Mouse (Mus musculus) thymus, adult 18-20 months (tissue): ENCODE data around the gene 5330417C22Rik.

Source experiments
- DNase-seq, 2 experiments: peaks; one replicate each; pipeline ENCODE4 v3.0.0; 2022; ENCODE audit warnings: mixed read lengths in 2 of 2

The 5330417C22Rik gene

GRCm38 (mm10) chr3:108411026-108411753, 125.1 kb downstream of the 5330417C22Rik start:
- DNase-seq, result no peak

- no peak for DNase-seq
Observed at GRCm38 (mm10) chr3:108410359-108410714, 126.0 kb downstream of the 5330417C22Rik start.

- DNase-seq, result no peak
Observed at GRCm38 (mm10) chr3:108409656-108410358, 126.5 kb downstream of the 5330417C22Rik start.

GRCm38 (mm10) chr3:108408517-108409008, 127.8 kb downstream of the 5330417C22Rik start:
- no peak for DNase-seq

- DNase-seq, result no peak
Observed at GRCm38 (mm10) chr3:108406306-108406885, 129.9 kb downstream of the 5330417C22Rik start.
